Mouse (Mus musculus): Measurements from ENCODE around the gene Nat9. TPM values are rescaled to one million over a fixed set of nuclear protein-coding genes. Genes with fewer than 3 reads are reported as not detected.

Nat9 gene
- polyA plus RNA-seq, 1 experiment: 35.6 TPM

- peaks cover 13% of the 10 kb centered on the region; the same call in 1 of the 2 replicates for H3K4me1 ChIP-seq (ENCODE audit: control insufficient read depth, insufficient read depth, insufficient read length, low read length)
- H3K27ac ChIP-seq (ENCODE audit: insufficient read depth, low read depth, low read length): no peak overlapping the region
- 86% methylated on average over 18 of the region's 18 CpGs for WGBS
- H3K27me3 ChIP-seq (ENCODE audit: control insufficient read depth, insufficient read depth, low read length): no peaks in the 10 kb centered on the region
- no peaks in the 10 kb centered on the region; the same call in 1 of the 2 replicates for H3K36me3 ChIP-seq (ENCODE audit: control insufficient read depth, insufficient read depth, low read length)
- TF ChIP-seq CTCF (IDR thresholded peaks at IDR 0.05; ENCODE audit: extremely low read depth, insufficient read length, insufficient replicate concordance, low read depth, low read length) (no peak), POLR2A (IDR thresholded peaks at IDR 0.05; ENCODE audit: low read depth, low read length) (no peak)
- no peak overlapping the region for H3K4me3 ChIP-seq (ENCODE audit: low read depth, low read length)
Observed at GRCm38 (mm10) chr11:115217439-115218410, 30.1 kb upstream of the Nat9 start.

- Histone ChIP-seq H3K27me3 (ENCODE audit: control insufficient read depth, insufficient read depth, low read length) (no peaks in the 10 kb centered on the region), H3K27ac (ENCODE audit: insufficient read depth, low read depth, low read length) (no peak overlapping the region), H3K36me3 (ENCODE audit: control insufficient read depth, insufficient read depth, low read length) (peaks cover 1% of the 10 kb centered on the region; the same call in 1 of the 2 replicates), H3K4me1 (ENCODE audit: control insufficient read depth, insufficient read depth, insufficient read length, low read length) (peaks cover 13% of the 10 kb centered on the region; the same call in 1 of the 2 replicates), H3K4me3 (ENCODE audit: low read depth, low read length) (no peak overlapping the region)
- TF ChIP-seq POLR2A (IDR thresholded peaks at IDR 0.05; ENCODE audit: low read depth, low read length) (no peak), CTCF (IDR thresholded peaks at IDR 0.05; ENCODE audit: extremely low read depth, insufficient read length, insufficient replicate concordance, low read depth, low read length) (no peak)
- WGBS: 73% methylated on average over 5 of the region's 5 CpGs
Observed at GRCm38 (mm10) chr11:115215123-115215522, 27.5 kb upstream of the Nat9 start.

- TF ChIP-seq POLR2A (IDR thresholded peaks at IDR 0.05; ENCODE audit: low read depth, low read length): no peak
- TF ChIP-seq CTCF (IDR thresholded peaks at IDR 0.05; ENCODE audit: extremely low read depth, insufficient read length, insufficient replicate concordance, low read depth, low read length): no peak
- WGBS: 63% methylated on average over 13 of the region's 13 CpGs
- Histone ChIP-seq H3K4me3 (ENCODE audit: low read depth, low read length) (no peak overlapping the region), H3K27ac (ENCODE audit: insufficient read depth, low read depth, low read length) (no peak overlapping the region), H3K27me3 (ENCODE audit: control insufficient read depth, insufficient read depth, low read length) (no peaks in the 10 kb centered on the region), H3K36me3 (ENCODE audit: control insufficient read depth, insufficient read depth, low read length) (peaks cover 17% of the 10 kb centered on the region), H3K4me1 (ENCODE audit: control insufficient read depth, insufficient read depth, insufficient read length, low read length) (no peaks in the 10 kb centered on the region)
Observed at GRCm38 (mm10) chr11:115212116-115212515, 24.5 kb upstream of the Nat9 start.

GRCm38 (mm10) chr11:115209958-115210357 lies 22.3 kb upstream of the Nat9 start:
- TF ChIP-seq POLR2A (IDR thresholded peaks at IDR 0.05; ENCODE audit: low read depth, low read length) (no peak), CTCF (IDR thresholded peaks at IDR 0.05; ENCODE audit: extremely low read depth, insufficient read length, insufficient replicate concordance, low read depth, low read length) (no peak)
- no peaks in the 10 kb centered on the region for H3K4me1 ChIP-seq (ENCODE audit: control insufficient read depth, insufficient read depth, insufficient read length, low read length)
- H3K27me3 ChIP-seq (ENCODE audit: control insufficient read depth, insufficient read depth, low read length): no peaks in the 10 kb centered on the region
- no peak overlapping the region for H3K27ac ChIP-seq (ENCODE audit: insufficient read depth, low read depth, low read length)
- 84% methylated on average over 7 of the region's 7 CpGs for WGBS
- peaks cover 38% of the 10 kb centered on the region for H3K36me3 ChIP-seq (ENCODE audit: control insufficient read depth, insufficient read depth, low read length)
- H3K4me3 ChIP-seq (ENCODE audit: low read depth, low read length): no peak overlapping the region

- Histone ChIP-seq H3K4me1 (ENCODE audit: control insufficient read depth, insufficient read depth, insufficient read length, low read length) (no peaks in the 10 kb centered on the region), H3K36me3 (ENCODE audit: control insufficient read depth, insufficient read depth, low read length) (peaks cover 42% of the 10 kb centered on the region), H3K27me3 (ENCODE audit: control insufficient read depth, insufficient read depth, low read length) (no peaks in the 10 kb centered on the region), H3K27ac (ENCODE audit: insufficient read depth, low read depth, low read length) (no peak overlapping the region), H3K4me3 (ENCODE audit: low read depth, low read length) (no peak overlapping the region)
- no peak for TF ChIP-seq CTCF (IDR thresholded peaks at IDR 0.05; ENCODE audit: extremely low read depth, insufficient read length, insufficient replicate concordance, low read depth, low read length)
- no peak for TF ChIP-seq POLR2A (IDR thresholded peaks at IDR 0.05; ENCODE audit: low read depth, low read length)
- 85% methylated on average over 25 of the region's 25 CpGs for WGBS
Observed at GRCm38 (mm10) chr11:115208776-115209732, 21.4 kb upstream of the Nat9 start.

GRCm38 (mm10) chr11:115208126-115208525 lies 20.5 kb upstream of the Nat9 start:
- TF ChIP-seq CTCF (IDR thresholded peaks at IDR 0.05; ENCODE audit: extremely low read depth, insufficient read length, insufficient replicate concordance, low read depth, low read length) (no peak), POLR2A (IDR thresholded peaks at IDR 0.05; ENCODE audit: low read depth, low read length) (no peak)
- Histone ChIP-seq H3K4me1 (ENCODE audit: control insufficient read depth, insufficient read depth, insufficient read length, low read length) (no peaks in the 10 kb centered on the region), H3K36me3 (ENCODE audit: control insufficient read depth, insufficient read depth, low read length) (peaks cover 42% of the 10 kb centered on the region), H3K27ac (ENCODE audit: insufficient read depth, low read depth, low read length) (no peak overlapping the region), H3K27me3 (ENCODE audit: control insufficient read depth, insufficient read depth, low read length) (no peaks in the 10 kb centered on the region), H3K4me3 (ENCODE audit: low read depth, low read length) (no peak overlapping the region)
- 96% methylated on average over 12 of the region's 12 CpGs for WGBS
